Mouse (Mus musculus): ENCODE data around the gene Ift80.
"Not testable (repeated sequence)": the region's sequence is repeated elsewhere in the genome, so short reads cannot be mapped to it uniquely, and the experiment has no call there.

The Ift80 gene

GRCm38 (mm10) chr3:69004437-69005337 lies at the start of gene Ift80, which contains the start of gene Smc4:
Gene Ift80, minus strand, starts transcription at chr3:69004570.
Gene Smc4, plus strand, starts transcription at chr3:69004738.
- DNase-seq = peak; percentile 91 to 94

DNA sequence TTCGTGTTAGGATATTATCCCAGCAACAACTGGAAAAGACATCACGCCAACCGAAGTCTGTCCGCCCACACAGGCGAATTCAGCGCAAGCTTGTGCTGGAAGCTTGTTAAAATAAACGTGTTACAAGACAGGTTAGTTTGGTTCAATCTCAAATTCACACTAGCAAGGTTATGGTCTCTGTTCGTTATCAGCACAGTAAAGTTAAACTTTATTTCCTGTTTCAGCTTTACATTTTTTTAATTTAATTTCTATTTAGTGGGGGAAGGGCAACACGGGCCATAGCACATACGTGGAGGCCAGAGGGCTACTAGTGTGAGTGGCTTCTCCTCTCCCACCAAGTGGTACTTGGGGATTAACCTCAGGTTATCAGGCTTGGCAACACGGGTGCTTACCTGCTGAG lies 47.5 kb upstream of the Ift80 start:
- no peak for DNase-seq

- no peak for DNase-seq
Measured at GRCm38 (mm10) chr3:69049011-69049410, 44.6 kb upstream of the Ift80 start.

GRCm38 (mm10) chr3:69047684-69048083 lies 43.3 kb upstream of the Ift80 start:
- no peak for DNase-seq

DNA sequence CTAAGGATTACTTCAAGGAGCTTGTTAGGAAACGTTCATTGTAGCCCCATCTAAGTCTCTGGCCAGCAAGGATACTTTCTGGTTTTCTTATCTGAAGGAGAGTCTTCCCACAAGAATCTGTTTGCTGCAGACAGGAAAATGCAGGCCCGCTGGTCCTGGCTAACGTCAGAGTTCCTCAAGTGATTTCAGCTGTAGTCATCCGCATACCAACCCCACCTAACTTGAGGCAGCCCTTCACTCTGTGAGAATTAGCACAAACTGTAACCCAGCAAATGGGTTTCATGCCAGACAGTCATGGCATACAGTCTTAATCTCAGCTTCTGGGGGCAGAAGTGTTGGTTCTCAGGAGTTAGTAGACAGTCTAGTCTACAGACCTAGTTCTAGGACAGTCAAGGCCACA lies 42.1 kb upstream of the Ift80 start:
- DNase-seq = no peak

DNA sequence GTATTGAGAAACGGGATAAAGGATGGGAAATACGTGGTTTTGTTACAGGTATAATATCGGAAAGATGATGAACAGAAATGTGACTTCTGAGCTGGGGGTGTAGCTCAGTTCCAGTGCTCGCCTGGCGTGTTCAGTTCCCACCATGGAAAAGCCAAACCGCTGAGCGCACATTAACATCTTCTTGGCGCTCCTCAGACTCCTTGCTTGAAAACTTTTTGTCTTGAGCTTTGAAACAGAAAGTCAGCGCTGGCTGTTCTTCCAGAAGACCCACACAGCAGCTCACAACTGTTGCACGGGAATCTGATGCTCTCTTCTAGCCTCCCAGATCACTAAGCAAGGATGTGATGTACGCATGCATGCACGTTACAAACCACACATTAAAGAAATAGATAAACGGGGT lies 41.4 kb upstream of the Ift80 start:
- DNase-seq = no peak

DNA sequence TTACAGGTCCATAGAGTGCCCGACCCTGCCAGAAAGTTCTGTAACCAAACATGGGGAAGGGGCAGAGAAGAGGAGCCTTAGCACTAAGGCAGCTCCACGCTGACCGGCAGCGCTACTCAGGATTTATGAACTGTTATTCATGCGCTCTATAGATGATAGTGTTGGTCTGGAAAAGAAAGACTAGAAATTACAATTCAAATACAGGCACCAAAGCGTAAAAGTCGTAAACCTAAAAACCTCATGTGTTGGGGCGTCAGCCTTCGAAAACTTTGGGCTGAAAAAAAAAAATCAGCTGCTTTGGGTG lies 41.0 kb upstream of the Ift80 start:
- DNase-seq = peak in 1 of 2 experiments; percentile 22

DNA sequence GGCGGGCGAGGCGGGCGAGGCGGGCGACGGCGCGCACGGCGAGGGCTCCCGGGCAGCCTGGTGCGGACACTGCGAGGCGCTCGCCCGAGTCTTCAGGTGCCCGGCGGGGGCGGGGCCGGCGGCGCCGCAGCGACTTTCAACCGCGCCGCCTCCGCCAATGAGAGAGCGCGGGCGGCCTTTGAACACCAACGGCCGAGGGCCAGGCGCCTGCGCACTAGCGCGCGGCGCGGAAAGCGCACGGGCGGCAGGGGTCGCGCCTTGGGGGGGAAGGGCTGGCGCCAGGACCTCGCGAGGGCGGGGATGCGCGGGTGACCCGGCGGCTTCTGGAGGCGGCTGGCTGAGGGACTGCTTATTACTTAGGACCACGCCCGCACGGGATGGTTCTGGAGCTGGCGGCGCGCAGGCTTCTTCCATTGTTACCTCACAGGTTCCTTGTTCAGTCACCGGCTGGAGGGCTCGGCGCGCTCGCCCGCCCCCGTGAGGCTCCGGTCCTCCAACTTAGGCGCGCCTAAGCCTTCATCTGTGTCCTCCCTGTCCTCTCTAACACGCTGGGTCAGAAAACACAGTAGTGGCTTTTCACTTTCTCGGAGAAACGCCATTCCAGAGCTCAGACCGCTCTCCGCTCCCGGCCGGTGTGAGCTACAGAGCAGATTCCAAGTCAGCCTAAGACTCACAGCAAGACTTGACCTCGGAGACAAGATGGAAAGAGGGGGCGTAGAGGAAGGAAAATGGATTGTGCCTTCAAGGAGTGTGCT lies 40.5 kb upstream of the Ift80 start, which contains the start of gene Trim59:
Gene Trim59, minus strand, starts transcription at position 111 of the 755 bp plus-strand sequence.
- peak; percentile 87 to 91 for DNase-seq

DNA sequence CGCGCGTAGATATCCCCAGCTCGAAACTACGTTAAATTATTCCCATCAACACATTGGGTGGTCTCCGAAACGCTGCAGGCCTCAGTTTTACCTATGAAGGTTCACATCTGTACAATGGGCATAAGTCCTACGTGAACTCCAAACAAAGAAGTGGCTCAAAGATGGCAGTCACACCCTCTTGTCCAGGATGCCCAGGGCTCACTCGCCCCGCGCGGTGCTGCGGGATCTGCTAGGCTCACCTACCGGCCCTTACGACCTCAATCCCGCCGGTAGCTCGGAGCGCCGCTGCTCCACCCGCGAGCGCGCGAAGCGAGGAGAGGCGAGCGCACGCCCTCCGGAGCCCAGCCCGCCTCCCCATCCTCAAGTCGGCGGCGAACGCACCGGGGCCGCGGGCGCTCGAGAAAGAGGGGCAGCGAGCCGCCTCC lies 39.8 kb upstream of the Ift80 start:
- no peak for DNase-seq

- peak; percentile 13 to 30 for DNase-seq
Measured at GRCm38 (mm10) chr3:69041298-69041697, 36.9 kb upstream of the Ift80 start.

- no peak for DNase-seq
Measured at GRCm38 (mm10) chr3:69040105-69040504, 35.7 kb upstream of the Ift80 start.

DNA sequence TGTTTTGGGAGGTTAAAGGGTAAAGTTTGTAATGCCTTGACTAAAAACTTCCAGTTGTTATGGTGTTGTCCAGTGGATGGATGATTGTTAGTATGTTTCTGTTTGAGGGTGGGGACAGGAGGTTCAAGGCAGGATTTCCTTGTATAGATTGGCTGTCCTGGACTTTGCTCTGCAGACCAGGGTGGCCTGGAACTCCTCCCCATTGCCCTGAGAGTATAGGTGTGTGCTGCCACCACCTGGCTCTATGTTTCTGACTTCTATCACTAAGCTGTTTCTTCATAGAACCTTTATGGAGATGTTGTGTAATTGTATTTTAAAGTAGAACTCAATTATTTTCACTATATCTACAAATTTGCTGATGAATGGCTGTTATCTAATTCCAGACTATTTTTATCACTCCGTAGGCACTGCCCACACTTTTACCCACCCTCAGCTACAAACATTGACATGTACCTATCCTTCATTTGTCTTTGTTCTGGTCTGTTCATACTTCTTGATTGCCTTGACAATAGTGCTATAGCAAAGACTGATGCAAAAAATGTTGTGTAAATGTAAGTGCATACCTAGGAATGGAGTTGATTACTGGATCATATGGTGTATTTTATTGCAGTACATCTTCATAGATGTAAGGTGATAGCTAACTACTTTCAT lies 21.9 kb upstream of the Ift80 start:
- DNase-seq = no peak

GRCm38 (mm10) chr3:69020764-69021163 lies 16.4 kb upstream of the Ift80 start:
- DNase-seq = no peak

DNA sequence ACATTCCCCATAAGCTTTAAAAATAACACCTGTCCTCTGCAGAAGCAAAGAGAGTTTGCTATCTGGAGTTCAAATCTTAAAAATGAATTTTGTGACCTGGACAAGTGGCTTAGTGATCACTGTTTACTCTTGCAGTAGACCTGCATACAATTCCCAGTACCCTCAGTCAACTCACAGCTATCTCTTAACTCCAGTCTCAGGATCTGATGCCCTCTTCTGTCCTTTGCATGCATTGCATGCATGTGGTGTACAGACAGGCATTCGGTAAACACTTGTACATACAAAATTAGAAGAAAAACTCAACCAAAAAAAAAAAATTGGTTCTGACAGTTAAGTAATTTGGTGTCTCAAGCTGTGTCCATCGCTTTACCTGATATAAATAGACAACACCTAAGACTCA lies 15.9 kb upstream of the Ift80 start:
- no peak for DNase-seq

DNA sequence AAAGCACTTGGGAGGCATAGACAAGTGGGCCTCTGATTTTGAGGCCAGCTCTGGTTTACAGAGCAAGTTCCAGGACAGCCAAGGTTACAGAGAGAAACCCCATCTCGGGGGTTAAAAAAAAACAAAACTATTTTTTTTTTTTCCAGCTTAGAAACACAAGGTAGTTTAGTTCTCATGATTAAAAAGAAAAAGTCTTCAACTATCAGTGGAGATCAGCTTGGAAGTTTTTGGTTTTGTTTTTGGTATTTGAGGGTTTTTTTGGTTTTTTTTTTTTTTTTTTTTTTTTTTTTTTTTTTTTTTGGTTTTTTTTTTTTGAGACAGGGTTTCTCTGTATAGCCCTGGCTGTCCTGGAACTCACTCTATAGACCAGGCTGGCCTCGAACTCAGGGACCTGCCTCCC lies 14.3 kb upstream of the Ift80 start:
- not testable (repeated sequence) for DNase-seq

GRCm38 (mm10) chr3:69017181-69017580 lies 12.8 kb upstream of the Ift80 start:
- DNase-seq = peak; percentile 25

DNA sequence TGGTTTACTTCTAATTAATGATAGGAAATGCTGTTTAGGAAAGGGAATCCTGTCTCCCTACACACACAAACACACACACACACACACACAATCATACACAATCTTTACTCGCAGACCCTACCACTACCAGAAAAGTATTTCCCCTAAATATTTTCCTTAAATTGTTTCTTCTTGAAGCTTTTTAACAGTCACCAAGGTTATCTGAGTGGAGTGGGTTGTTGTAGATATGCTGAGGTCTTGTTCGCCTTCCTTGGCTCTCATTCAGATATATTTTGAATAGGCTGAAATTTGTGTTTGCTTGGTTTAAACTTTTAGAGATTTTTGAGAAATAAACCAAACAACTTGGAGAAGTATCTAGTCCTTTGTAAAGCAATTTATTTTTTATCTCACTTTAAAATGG lies 4.5 kb upstream of the Ift80 start:
- no peak for DNase-seq

DNA sequence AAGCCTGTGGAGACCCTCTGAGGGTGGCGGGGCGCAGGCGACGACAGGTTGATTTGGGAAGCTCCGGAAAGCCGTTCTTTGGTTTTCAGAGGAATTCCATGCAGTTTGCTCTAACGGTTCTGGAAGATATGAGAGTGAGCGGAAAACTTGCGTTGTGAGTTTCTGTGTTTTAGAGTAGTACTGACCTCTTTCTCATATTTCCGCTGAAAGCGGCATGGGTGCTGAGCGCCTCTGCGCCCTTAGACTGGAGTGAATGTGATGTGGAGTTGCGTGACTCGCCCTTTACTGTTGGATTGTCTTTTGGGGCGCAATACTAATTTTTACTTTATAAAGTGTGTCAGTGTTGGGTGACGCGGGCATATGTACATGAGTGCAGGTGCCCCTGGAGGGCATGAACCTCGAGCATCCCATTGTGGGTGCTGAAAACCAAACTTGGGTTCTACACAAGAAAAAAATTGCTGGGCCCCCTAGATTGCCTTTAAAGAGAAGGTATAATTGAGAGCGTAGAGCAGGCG lies 1.9 kb upstream of the Ift80 start:
- DNase-seq = peak in 1 of 2 experiments; percentile 36

GRCm38 (mm10) chr3:69005338-69006245 lies 1.2 kb upstream of the Ift80 start:
- DNase-seq = peak; percentile 55 to 58

DNA sequence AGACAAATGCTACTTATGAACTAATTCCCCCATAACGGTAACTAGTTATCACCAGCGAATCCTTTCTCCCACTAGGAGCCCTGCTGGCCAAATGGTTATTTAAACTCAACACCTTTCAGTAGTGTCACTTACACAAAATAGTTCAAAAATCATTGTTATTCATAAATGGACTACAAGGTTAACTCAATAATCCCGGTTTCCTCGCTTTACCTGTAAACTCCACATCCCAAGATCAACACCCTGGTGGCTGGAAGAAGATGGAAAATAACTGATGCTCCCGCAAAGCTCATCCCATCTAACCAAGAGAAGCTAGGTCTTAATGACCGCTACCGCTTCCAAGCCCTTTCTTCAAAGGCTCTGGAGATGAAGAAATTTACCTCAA lies 324 bp downstream of the Ift80 start:
- DNase-seq = no peak

DNA sequence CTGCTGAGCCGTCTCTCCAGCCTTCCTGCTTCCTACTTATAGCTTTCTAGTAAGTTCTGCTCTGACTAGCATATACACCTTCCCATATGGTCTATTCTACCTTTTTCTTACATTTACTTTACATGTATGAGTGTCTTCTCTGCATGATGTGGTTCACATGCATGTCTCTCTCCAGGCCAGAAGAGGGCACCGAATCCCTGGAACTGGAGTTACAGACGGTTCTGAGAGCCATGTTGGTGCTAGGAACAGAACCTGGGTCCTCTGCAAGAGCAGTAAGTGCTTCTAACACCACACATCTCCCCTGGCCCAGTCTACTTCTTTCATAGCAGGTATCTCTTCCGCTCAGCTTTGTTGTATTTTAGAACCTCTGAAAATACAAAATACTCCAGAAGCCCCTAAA lies 1.6 kb downstream of the Ift80 start:
- DNase-seq = no peak

- no peak for DNase-seq
Measured at GRCm38 (mm10) chr3:68986550-68986949, 17.8 kb downstream of the Ift80 start.

Data from spleen, adult 18-20 months (tissue).